ENCODE assay signal across 8 mouse cellular contexts in the genomic region with DNA sequence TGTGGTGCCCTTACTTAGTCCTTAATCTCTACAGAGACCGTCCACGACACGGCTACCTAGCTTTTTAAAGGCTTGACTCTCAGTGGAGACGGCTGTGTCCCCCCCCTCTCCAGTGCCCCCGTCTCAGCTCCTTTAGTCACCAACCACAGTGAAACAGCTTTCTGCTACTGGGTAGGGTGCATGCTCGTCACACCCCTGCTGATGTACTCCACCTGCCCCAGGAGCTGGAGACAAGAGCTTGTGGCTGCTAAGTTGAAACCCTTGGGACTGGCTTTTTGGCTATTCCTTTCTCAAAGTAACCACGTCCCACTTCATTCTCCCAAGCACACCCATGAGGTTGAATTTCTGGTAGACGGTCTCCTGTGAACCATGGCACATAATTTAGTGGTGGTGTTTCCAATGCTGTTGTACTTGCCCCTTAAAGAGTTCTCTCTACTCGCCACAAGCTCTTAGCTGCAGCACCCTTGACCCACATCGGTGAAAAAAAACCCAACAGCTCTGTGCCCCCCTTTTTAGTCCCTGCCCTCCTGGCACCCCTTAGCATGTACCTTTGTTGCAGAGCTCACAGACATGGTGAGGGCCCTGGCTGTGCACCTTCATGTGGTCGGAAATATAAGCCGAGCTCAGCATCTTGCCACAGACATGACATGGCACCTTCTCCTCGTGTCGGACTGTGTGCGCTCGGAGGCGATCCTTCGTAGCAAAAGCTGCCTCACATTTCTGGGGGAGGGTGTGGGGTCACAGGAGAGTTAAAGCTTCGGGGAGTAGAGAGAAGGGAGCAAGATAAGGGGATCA. TPM values are rescaled to one million over a fixed set of nuclear protein-coding genes. Genes with fewer than 3 reads are reported as not detected.
DNase-seq lines count a peak whose midpoint lies in the region; ATAC-seq and TF ChIP-seq lines count a peak whose summit lies in the region.

No protein-coding gene starts in this region.

- no peaks in the 10 kb centered on the region for H3K27me3 ChIP-seq in forebrain, embryonic 10.5 days (ENCODE audit: poor library complexity, severe bottlenecking)
- no peaks in the 10 kb centered on the region for H3K27me3 ChIP-seq in limb, embryonic 12.5 days
- H3K27me3 ChIP-seq in small intestine, adult 2 months (ENCODE audit: control insufficient read depth, insufficient read depth, low read length) = no peaks in the 10 kb centered on the region

- peaks cover 60% of the 10 kb centered on the region for H3K36me3 ChIP-seq in forebrain, embryonic 10.5 days (replicated peaks)
- H3K36me3 ChIP-seq in limb, embryonic 12.5 days = peaks cover 51% of the 10 kb centered on the region
- peaks cover 22% of the 10 kb centered on the region for H3K36me3 ChIP-seq in small intestine, adult 2 months (ENCODE audit: control insufficient read depth, insufficient read depth, low read length)

- H3K4me1 ChIP-seq in forebrain, embryonic 10.5 days = peaks cover 77% of the 10 kb centered on the region
- peaks cover 66% of the 10 kb centered on the region for H3K4me1 ChIP-seq in limb, embryonic 12.5 days (replicated peaks)
- H3K4me1 ChIP-seq in small intestine, adult 2 months (ENCODE audit: control insufficient read depth, insufficient read depth, insufficient read length, low read length) = peaks cover 13% of the 10 kb centered on the region

- H3K27ac ChIP-seq in forebrain, embryonic 10.5 days = peak overlapping the region; percentile 100
- 0 out of 2 replicates have a peak overlapping the region, but pooled peaks have one; percentile 99 for H3K27ac ChIP-seq in limb, embryonic 12.5 days
- H3K27ac ChIP-seq in small intestine, adult 2 months (ENCODE audit: insufficient read depth, low read depth, low read length) = no peak overlapping the region

- no peak for TF ChIP-seq CTCF in small intestine, adult 2 months (IDR thresholded peaks at IDR 0.05; ENCODE audit: extremely low read depth, insufficient read length, insufficient replicate concordance, low read depth, low read length)

- H3K4me2 ChIP-seq in limb, embryonic 12.5 days = peak overlapping the region; percentile 92

- WGBS in forebrain, embryonic 10.5 days = 40% methylated on average over 19 of the region's 19 CpGs
- WGBS in limb, embryonic 12.5 days = 30% methylated on average over 19 of the region's 19 CpGs
- WGBS in small intestine, adult 2 months = 40% methylated on average over 19 of the region's 19 CpGs

- H3K9me3 ChIP-seq in forebrain, embryonic 10.5 days = no peaks in the 10 kb centered on the region
- H3K9me3 ChIP-seq in limb, embryonic 12.5 days = no peaks in the 10 kb centered on the region

- peak overlapping the region; percentile 99 for H3K9ac ChIP-seq in limb, embryonic 12.5 days (replicated peaks)

- no peak for ATAC-seq in limb, embryonic 12.5 days (ENCODE audit: insufficient number of reproducible peaks, insufficient read depth, low FRiP score, low TSS enrichment, low read depth)

- TF ChIP-seq POLR2A in small intestine, adult 2 months (IDR thresholded peaks at IDR 0.05; ENCODE audit: low read depth, low read length) = no peak

- DNase-seq in cerebellum, adult 11-12 months = peak; percentile 69
- DNase-seq in cerebellum, postnatal 4 days (ENCODE audit: low spot score in 2 of 2) = no peak
- peak; percentile 79 for DNase-seq in CD4-positive helper T cell, adult 2 months (ENCODE audit: low read depth, low spot score)
- no peak for DNase-seq in forebrain, embryonic 10.5 days (ENCODE audit: extremely low spot score, low spot score)
- DNase-seq in c-Kit-positive CD71-positive TER-119-positive erythroid progenitor cells, embryonic 14.5 days (ENCODE audit: low spot score) = no peak
- no peak for DNase-seq in embryo, embryonic 9.5 days (ENCODE audit: extremely low spot score)

- H3K4me3 ChIP-seq in forebrain, embryonic 10.5 days = peak overlapping the region; percentile 92
- peak overlapping the region; percentile 98 for H3K4me3 ChIP-seq in limb, embryonic 12.5 days (replicated peaks)
- H3K4me3 ChIP-seq in small intestine, adult 2 months (ENCODE audit: low read depth, low read length) = peak overlapping the region; percentile 74

RNA-seq across cellular contexts. Expression of gene Maz, which starts 2.7 kb away (rescaled TPM):
- 60.2 and 65.7 TPM in 2 replicates for polyA plus RNA-seq in forebrain, embryonic 10.5 days (2016; fragmentation: Nextera tagmentation; extraction: Ambion mirVana)
- polyA plus RNA-seq in limb, embryonic 12.5 days (2016; fragmentation: Nextera tagmentation; extraction: Ambion mirVana) = 120 and 123 TPM in 2 replicates
- polyA plus RNA-seq in small intestine, adult 2 months (2012; rRNA removed) = 103 and 248 TPM in 2 replicates

RNA-seq across cellular contexts. Expression of gene Prrt2, which starts 3.1 kb away (rescaled TPM):
- polyA plus RNA-seq in forebrain, embryonic 10.5 days (2016; fragmentation: Nextera tagmentation; extraction: Ambion mirVana) = 3.5 and 4.0 TPM in 2 replicates
- 3.1 and 6.4 TPM in 2 replicates for polyA plus RNA-seq in limb, embryonic 12.5 days (2016; fragmentation: Nextera tagmentation; extraction: Ambion mirVana)
- polyA plus RNA-seq in small intestine, adult 2 months (2012; rRNA removed) = 1.3 and 2.7 TPM in 2 replicates

RNA-seq across cellular contexts. Expression of gene Gm42742, which starts 3.2 kb away (rescaled TPM):
- 32.6 and 46.7 TPM in 2 replicates for polyA plus RNA-seq in forebrain, embryonic 10.5 days (2016; fragmentation: Nextera tagmentation; extraction: Ambion mirVana)
- polyA plus RNA-seq in limb, embryonic 12.5 days (2016; fragmentation: Nextera tagmentation; extraction: Ambion mirVana) = 73.7 and 81.2 TPM in 2 replicates
- 9.5 and 26.4 TPM in 2 replicates for polyA plus RNA-seq in small intestine, adult 2 months (2012; rRNA removed)

RNA-seq across cellular contexts. Expression of gene Pagr1a, which starts 6.9 kb away (rescaled TPM):
- 92.7 and 121 TPM in 2 replicates for polyA plus RNA-seq in forebrain, embryonic 10.5 days (2016; fragmentation: Nextera tagmentation; extraction: Ambion mirVana)
- polyA plus RNA-seq in limb, embryonic 12.5 days (2016; fragmentation: Nextera tagmentation; extraction: Ambion mirVana) = 33.0 and 34.4 TPM in 2 replicates
- 1.6 and 3.7 TPM in 2 replicates for polyA plus RNA-seq in small intestine, adult 2 months (2012; rRNA removed)

RNA-seq across cellular contexts. Expression of gene Pagr1b, which starts 7.8 kb away (rescaled TPM):
- polyA plus RNA-seq in forebrain, embryonic 10.5 days (2016; fragmentation: Nextera tagmentation; extraction: Ambion mirVana) = not detected in 2 replicates
- polyA plus RNA-seq in limb, embryonic 12.5 days (2016; fragmentation: Nextera tagmentation; extraction: Ambion mirVana) = 0.42 and 0.59 TPM in 2 replicates
- 0.76 and 2.9 TPM in 2 replicates for polyA plus RNA-seq in small intestine, adult 2 months (2012; rRNA removed)

Comparison
In these comparisons a context has a peak if more than half of its experiments do, and no peak if none do; other contexts are left out.
1. DNase-seq: peak in cerebellum, adult 11-12 months (single experiment) and CD4-positive helper T cell, adult 2 months (single experiment); none in cerebellum, postnatal 4 days (0 of 2), forebrain, embryonic 10.5 days (single experiment), c-Kit-positive CD71-positive TER-119-positive erythroid progenitor cells, embryonic 14.5 days (single experiment) and embryo, embryonic 9.5 days (single experiment).
2. Peak in every context shown above with its lines, with median percentiles within 50 percentile points of each other: H3K4me3 ChIP-seq.